Mouse (Mus musculus) megakaryocyte, embryonic 14.5 days (primary cell): ENCODE measurements around the gene Dusp1.

Source experiments
- FLI1 ChIP-seq: IDR thresholded peaks from 2 replicates; pipeline ENCODE4 v1.6.1; 2012; ENCODE audit warnings: low read length, inconsistent platforms, mixed read lengths
- GATA1 ChIP-seq: IDR thresholded peaks from 3 replicates; pipeline ENCODE4 v1.6.1; 2012; ENCODE audit warnings: mixed read lengths, low read length, inconsistent platforms, borderline replicate concordance

GRCm38 (mm10) chr17:26518306-26518705 is 43.6 kb downstream of the Dusp1 start:
- TF ChIP-seq GATA1 (no peak), FLI1 (no peak)
